Mouse (Mus musculus) frontal cortex, postnatal 14 days (tissue): ENCODE data around the gene Pcdh9.

Source experiments
- DNase-seq, 2 experiments: peaks; one replicate each; pipeline ENCODE4 v3.0.0; 2022; ENCODE audit warnings: low spot score in 2 of 2

The Pcdh9 gene

DNA sequence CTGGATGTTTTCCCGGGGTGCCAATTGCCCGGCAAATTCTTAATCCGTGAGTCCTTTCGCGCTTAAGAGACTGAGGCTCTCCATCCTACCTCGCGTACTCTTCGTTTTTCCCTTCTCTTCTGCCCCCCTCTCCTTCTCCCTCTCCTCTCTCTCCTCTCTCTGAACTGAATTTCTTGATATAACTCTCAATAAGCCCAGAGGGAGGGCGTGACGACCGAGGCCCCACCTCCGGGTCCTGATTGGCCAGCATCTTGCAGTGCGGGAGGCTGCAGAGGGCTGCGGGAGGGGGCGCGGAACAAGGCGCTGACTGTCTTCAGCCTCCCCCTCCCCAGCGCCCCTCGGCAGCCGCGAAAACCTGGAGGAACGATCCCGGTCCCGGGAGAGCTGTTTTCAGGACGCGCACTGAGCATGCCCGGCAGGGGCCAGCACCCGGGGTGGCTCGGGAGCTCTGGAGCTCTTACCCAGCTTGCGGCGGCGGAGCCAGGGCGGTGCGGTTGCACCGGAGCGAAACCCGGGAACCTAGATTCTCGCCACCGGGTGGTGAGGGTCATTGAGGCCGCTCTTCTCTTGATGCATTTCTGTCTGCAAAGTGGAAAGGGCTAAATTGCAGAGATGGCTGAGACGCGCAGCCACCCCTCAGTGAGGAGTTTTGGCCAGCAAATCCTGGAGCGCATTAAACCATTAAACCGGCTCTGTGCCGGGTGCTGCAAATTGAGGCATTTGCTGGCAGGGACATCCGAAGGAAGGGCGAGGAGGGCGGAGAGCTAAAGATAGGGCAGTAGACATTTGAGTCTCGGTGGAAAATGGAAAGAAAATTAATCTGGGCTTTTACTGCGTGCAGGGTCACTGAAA lies at the start of gene Pcdh9:
Gene Pcdh9 (minus strand): TSS at position 161 of the 852 bp plus-strand sequence.
- peak; percentile 97 for DNase-seq

DNA sequence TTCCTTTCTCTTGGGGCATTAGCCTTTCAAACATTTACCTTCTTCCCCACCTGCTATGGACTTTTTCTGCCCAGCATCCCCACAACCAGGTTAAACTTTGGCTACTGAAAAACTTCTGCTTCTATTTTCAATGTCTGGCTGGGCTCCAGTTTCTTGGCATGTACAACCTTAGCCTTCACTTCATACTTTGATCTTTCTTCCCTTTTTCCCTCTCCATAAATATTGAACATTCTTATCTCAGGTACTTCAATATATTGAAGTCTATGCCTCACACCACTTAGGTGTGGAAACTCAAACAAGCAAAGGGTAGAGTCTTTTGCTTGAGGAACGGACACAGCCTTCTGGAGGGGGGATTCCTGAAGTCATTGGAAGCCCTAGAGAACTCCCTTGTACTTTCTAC lies 16.4 kb upstream of the Pcdh9 start:
- no peak for DNase-seq

DNA sequence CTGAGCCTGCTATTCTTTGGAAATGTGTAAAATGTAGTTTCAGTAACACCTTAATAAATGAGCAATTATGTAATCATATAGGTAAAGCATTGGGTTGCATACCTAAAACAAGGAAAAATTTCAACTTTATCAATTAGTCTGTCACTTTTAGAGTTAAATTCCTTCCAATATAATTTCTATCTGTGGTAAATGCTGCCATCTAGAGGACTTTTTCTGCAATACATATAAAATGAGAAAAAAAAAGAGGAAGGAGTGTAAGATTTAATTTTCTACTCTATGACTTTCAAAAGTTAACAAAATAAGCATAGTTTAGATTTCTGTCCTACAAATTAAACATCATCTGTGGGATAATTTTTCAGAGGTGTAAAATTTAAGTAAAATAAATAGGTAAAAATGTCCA lies 8.1 kb upstream of the Pcdh9 start:
- DNase-seq, result no peak

DNA sequence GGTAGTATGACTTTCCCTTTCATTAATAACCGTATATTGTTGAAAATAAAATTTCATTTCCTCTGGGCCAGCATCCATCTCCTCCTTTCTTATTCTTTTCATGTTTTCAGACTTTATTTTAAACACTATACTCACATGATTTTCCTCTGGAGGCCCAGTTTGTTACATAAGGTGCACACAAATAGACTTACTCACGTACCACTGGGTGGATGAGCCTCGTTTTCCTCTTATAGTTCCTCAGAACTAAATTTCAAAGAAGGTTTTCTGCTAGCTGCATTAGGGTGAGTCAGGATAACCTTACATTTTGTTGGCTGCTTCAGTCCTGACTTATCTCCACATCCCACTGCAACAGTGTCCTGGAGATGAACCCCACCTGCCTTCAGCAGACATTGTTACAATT lies 4.7 kb upstream of the Pcdh9 start:
- no peak for DNase-seq

DNA sequence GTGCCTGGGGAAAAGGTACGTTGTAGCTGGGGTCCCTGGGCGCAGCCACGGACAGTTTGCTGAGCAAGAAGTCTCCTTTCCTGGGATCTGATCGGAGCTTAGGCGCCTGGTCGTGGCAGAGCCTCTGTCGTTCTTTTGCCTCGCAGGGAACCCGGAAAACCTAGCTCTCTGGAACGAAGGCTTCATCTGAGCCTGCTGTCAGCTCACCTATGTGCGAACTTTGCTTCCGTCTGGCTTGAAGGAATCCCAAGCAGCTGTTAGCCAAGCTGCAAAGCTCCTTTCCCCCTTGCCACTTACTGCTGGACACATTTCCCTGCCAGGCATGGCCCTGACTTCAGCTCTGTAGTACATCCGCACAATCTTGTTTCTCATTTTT lies 880 bp upstream of the Pcdh9 start:
- DNase-seq, result peak in 1 of 2 experiments; percentile 45

DNA sequence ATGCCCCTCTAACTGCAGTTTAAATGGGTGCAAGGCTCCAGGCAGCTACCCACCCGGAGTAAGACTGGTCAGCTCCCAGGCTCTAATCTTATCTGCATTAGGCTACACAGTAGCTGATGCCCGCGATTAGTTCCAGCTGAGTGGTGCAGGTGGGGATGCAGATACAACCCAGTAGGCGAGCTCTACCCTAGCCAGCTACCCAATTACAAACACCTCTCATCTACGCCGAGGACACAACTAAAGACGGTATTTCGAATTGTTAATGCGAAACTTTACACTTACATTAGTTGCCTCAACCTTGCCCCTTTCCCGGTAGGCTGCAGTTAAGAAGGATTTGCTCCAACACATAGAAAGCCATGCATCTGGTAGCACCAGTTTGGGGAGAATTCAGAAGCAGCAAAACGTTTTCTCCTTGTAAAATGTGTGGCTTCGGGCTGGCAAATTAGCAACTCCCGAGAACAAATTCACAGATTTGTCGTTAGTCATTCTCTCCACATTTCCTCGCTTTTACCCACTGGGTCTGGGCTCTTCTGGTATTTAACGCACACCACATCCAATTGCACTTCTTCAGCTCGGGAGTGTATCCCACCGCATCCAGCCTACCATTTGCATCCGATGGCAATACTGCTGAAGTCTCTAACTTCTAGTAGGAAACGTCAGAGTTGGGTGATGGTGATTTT lies 500 bp downstream of the Pcdh9 start:
- DNase-seq, result no peak

DNA sequence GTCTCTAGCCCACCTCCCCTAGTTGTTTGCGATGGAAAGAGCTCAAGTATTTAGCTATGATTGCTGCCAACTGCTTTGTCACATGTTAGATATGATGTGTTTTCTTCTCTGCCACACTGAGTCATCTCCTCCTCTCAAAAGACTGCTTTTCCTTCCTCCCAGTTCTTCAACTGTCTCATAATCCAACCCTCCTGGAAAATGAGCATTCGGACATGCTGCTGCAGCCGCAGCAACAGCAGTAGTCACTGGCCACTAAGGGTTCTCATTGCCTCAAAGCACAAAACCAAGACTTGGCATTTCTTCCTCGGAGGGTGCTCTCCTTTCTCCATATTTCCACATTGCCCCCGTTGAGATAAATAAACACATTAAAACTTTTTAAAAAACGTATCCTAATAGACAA lies 1.2 kb downstream of the Pcdh9 start:
- no peak for DNase-seq

DNA sequence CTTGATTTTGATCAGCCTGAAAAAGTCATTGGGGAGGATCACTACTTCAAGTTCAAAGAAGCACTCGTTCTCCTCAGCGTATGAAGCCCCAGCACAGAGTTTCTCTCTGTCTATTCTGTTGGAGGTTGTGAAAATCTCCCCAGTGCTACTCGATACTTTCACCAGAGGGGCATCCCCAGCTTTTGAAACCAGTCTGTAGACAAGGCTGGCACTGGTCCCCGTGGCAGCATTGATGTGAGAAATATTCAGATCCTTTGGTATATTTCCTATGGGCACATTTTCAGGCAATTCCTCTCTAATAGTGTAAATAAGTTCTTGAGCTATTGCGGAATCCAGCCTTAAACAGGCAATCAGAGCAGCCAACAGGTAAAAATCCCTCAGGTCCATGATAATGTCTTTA lies 2.1 kb downstream of the Pcdh9 start:
- DNase-seq, result no peak

DNA sequence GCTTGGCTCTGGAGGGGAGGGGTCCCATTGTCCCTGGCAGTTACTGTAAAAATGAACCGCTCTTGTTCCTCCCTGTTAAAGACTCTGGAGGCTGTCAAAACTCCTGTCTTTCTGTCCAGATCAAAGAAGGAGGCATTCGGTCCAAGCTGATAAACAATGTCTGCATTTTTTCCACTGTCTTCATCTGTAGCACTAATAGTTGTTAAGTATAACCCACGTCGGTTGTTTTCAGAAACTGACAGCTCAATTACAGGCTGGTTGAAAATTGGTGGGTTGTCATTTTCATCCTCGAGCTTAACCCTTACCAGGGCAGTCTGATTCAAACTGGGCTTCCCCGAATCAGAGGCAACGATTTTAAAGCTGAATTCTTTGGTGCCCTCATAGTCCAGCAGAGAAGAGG lies 3.4 kb downstream of the Pcdh9 start:
- DNase-seq, result no peak

DNA sequence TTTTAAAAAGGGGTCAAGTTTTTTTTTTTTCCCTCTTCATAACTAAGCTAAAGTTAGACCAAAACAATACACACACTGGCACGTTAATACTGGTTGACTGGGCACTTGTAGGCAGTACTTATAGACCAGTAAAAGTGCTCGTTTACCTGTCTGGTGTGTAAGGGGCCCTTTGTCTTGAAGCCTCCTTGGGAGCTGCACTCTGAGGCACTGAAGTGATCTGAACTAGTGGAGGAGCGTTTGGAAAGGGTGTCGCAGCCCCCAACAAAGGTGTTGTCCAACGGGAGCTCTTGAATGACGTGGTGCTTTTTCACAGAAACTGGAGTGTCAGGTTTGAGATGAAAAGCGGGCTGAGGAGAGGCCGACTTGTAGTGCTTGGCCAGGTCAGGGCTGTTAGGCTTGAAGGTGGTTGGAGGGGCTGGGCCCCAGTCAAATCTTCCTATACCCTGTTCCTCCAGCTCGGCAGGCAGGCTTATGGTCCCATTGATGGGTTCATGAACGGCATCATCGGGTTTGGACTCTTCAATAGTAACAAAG lies 4.9 kb downstream of the Pcdh9 start:
- no peak for DNase-seq

DNA sequence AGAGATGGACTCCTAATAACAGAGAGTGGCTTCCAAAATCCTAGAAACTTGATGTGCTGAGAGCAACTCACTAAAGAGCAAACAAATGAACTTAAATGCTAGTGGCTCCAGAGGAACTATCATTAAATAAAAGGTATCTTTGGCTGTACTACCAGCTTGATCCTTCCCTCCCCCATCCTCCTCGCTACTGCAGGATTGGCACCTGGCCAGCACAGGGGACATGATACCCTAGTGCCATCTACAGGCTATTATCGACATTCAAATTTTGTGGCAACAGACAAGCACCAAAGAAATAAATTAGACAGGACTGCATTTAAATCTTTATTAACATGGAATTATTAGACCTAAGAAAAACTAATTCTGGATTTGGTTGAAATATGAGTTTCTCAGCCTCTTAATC lies 6.0 kb downstream of the Pcdh9 start:
- peak; percentile 51 to 69 for DNase-seq

DNA sequence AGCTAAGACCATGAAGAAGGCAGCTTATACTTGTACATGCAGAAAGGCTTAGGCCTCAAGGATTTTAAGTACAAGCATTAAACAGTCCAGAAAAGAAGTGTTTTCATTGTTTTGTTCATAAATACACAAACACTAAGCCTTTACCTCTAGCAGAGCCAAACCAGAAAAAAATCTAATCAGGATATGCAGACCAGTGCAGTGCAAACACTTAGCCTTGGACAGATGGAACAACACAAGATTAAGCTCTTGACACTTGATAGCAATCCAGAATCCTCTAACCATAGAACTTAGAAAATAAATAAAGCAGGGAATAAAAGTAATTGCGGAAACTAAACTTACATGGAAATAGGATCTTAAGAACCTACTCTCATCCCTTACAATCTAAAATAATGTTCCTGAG lies 10.4 kb downstream of the Pcdh9 start:
- DNase-seq, result no peak

DNA sequence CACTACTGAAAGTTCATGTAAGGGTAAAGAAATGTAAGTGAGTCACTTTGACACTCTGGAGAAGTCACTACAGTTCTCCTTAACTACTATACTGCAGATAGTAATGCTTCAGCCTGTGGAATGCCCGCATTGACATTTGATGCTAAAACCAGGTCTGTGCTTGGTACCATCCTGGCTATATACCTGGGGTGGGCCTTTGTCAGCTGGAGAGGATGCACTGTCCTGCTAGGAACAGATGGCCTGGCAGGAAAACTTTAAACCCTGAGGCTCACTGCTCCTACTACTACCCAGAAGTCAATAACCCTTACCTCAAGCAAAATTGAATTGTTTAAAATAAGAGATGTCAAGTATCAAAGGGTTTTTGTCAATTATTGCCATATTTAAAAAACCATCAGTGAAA lies 14.5 kb downstream of the Pcdh9 start:
- DNase-seq, result no peak

DNA sequence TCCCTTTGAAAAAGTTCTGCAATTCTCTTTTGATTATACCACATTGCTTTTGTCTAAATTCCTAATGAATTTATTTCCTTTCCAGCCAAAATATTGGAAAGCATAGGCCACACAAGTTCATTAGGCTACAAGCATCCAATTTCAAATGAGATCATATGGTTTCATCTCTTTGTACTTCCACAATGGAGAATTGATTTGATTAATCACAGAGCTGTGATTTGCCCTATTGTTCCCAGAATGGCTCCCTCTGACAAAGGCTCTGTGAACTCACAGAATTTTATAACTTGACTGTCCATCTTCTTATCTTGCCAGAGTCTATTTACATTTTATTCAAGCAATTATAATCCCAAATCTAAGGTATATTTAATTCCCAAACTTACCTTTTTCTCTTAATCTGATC lies 22.3 kb downstream of the Pcdh9 start:
- DNase-seq, result no peak

DNA sequence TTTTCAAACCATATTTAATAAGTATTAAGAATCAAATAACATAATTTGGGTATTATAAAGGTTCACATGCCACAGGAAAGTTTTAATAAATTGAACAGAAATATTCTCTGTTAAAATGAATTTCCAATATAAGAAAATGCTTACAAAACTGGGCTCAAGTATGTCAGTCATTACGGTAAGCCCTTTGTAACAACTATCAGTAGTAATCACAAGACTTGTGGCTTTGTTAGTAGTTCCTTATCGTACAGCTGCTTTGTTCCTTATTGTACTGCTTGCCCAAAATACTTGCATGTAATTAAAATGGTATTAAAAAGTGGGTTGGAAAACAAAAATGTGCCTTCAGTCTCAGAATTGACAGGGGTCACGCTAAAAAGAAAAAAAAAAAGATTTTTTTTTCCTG lies 32.4 kb downstream of the Pcdh9 start:
- no peak for DNase-seq

DNA sequence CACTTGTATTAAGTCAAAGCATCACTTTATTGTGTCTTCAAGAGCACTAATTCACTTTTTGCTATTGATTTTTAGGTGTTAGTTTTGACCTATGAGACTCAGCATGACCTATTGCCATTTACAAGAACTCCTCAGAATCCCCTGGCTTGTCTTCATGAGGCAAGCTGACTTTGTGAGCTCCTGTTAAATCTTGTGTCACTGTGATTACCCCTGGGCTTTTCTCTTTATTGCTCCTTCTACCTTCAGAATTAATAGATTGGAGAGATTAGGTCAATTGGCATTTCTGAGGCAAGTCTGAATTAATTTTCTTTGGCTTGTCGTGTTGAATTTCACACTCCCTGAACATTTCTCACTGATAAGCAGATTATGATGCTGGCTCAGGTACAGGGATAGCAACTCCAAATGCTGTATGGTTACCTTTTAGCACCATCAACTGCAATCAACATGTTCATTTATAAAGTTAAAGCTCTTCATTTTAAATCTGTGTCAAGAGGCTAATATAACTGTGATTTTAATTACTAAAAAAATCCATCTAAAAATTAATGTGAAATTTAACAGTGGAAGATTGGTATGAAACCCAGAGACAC lies 44.3 kb downstream of the Pcdh9 start:
- DNase-seq, result no peak

DNA sequence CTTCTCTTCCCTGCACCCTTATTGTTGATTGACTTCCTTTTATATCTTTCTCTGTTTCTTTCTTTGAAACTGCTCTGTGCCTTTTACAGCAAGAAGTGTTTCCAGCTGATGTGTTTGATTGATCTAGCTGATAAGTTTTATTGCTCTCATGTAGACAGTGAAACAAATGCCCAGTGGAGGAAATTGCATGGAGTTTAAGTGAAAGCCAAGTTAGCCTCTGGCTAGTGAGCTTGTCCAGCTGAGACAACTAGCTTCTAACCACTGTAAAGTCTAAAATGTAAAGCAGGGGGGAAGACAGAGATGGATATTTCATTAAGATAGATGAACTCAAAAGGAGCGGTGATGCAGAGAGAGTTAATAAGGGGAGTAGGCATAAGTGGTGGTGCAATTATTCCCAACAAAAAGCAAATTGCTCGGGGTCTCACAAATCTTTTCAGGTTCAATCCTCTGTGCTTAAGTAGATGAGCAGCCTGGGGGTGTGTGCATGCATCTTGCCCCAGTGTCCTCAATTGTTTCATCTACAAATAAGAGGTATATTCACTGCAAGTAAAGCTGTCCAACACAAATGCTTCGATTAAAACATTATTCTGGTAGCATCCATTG lies 47.7 kb downstream of the Pcdh9 start:
- DNase-seq, result no peak

DNA sequence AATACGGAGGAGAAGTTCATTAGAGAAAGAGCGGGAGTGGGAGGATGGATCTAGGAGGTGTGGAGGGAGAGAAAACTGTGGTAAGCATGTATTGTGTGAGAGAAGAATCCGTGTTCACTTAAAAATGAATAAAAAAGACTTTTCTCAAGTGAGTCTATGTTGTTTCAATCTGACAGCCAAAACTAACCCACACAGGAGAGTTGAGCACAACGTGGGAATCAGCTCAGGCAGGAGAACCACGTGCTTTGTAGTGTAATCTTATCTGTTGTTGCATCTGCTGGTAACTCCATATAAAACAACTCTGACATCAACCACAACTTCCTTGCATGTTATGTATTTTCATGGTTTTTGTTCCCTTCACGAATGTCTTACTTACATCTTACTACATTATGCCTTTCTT lies 58.0 kb downstream of the Pcdh9 start:
- no peak for DNase-seq

DNA sequence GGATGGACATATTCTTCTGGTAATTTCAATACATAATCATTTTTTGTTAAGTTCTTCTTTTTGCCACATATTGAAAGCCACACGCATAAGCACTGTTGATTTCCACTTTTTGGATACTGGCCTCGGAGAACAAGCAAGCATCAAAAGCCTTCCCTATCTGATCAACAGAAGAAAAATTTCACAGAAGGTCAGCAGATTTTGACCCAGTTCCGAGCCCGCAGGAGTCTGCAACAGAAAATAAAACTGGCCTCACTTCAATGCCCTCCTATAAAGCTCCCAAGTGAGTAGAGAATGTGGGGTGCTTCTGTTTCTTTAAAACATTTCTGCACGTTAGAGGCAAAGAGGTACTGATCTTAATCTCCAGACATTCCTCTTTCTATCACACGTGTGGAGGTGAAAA lies 63.3 kb downstream of the Pcdh9 start:
- no peak for DNase-seq

DNA sequence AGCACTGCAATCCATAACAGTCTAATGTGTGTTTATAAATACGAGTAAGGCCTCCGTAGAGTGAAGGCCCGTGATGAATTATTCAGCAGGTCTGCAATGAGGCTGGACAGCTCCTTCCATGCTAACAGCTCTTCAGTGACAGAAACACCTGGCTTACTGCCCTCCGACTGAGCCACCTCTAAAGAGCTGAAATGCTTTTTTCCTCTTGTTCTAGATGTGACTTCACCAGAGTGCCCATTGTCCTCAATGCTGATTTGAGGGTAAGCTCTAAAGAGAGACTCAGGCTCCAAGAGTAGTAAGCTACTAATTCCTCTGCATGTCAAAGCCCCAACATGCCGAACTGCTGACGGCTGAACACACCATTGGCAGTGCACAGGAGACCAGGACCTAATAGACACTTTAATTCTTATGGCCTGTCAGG lies 64.4 kb downstream of the Pcdh9 start:
- no peak for DNase-seq

DNA sequence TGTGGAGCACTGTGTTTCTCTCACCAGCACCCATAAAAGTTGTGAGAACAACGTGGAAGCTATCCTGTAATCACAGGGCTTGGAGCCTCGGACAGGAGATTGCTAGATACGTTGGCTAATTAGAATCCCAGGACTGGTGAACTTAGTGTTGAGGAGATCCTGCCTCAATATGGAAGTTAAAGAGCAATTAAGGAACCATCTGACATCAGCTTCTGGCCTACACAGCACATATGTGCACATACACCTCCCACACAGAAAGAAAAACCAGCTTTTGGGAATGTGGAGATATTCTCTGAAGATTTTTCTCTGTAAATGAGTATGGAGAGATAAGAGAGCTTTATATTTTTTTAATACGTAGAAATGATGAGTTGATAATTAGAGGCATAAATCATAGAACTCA lies 71.6 kb downstream of the Pcdh9 start:
- no peak for DNase-seq

DNA sequence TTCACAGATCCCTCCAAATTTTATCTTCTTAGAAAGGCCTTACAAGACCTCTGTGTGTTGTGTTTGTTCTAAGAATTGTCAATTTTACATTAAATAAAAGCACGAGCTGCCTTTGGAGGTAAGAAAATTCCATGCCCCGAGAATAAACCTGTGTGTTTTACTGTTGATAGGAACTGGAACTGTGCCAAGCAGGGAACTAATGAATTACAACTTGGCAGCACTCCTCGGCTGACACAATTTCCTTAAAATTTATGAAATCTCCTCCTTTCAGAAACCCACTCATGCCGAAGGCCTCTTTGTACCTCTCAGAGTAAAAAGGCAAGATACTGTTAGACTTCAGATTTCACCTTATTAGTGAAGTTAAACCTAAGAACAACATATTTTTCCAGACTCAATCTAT lies 72.9 kb downstream of the Pcdh9 start:
- no peak for DNase-seq
